Mouse (Mus musculus): ENCODE results near the gene Thop1. TPM values are rescaled to one million over a fixed set of nuclear protein-coding genes. Genes with fewer than 3 reads are reported as not detected.
A peak's percentile ranks its signal among the peaks of the same experiment; 100 is the strongest.

Gene Thop1
- polyA plus RNA-seq, 2 experiments, result 54.1 to 79.0 TPM

- peaks cover 6% of the 10 kb centered on the region for H3K4me1 ChIP-seq (ENCODE audit: control insufficient read depth, insufficient read depth, low read length)
- 75% methylated on average over 5 of the region's 5 CpGs for WGBS
- H3K4me2 ChIP-seq (replicated peaks; ENCODE audit: low read depth, low read length, severe bottlenecking), result no peak overlapping the region
- H3K9ac ChIP-seq (ENCODE audit: low read depth, low read length, severe bottlenecking), result no peak overlapping the region
- ATAC-seq (ENCODE audit: low FRiP score, low read depth), result no peak
- no peaks in the 10 kb centered on the region for H3K9me3 ChIP-seq (ENCODE audit: control insufficient read depth, low read length)
- H3K36me3 ChIP-seq (ENCODE audit: control insufficient read depth, insufficient read depth, low read length), result peaks cover 12% of the 10 kb centered on the region
- TF ChIP-seq POLR2A (IDR thresholded peaks at IDR 0.05; ENCODE audit: borderline replicate concordance, extremely low read depth, insufficient read depth, insufficient read length), result no peak
- H3K27ac ChIP-seq (replicated peaks; ENCODE audit: low read depth, low read length), result no peak overlapping the region
- H3K4me3 ChIP-seq (replicated peaks; ENCODE audit: low read length), result no peak overlapping the region
- DNase-seq (ENCODE audit: low spot score), result no peak
- H3K27me3 ChIP-seq (ENCODE audit: control insufficient read depth, insufficient read depth, low read length), result no peaks in the 10 kb centered on the region
Measured at GRCm38 (mm10) chr10:81068706-81069105, 1.1 kb upstream of the Thop1 start.

GRCm38 (mm10) chr10:81072290-81072689, 2.5 kb downstream of the Thop1 start:
- Histone ChIP-seq H3K4me2 (replicated peaks; ENCODE audit: low read depth, low read length, severe bottlenecking) (no peak overlapping the region), H3K36me3 (ENCODE audit: control insufficient read depth, insufficient read depth, low read length) (peaks cover 42% of the 10 kb centered on the region), H3K4me1 (ENCODE audit: control insufficient read depth, insufficient read depth, low read length) (peaks cover 6% of the 10 kb centered on the region), H3K4me3 (replicated peaks; ENCODE audit: low read length) (no peak overlapping the region), H3K9ac (ENCODE audit: low read depth, low read length, severe bottlenecking) (no peak overlapping the region), H3K9me3 (ENCODE audit: control insufficient read depth, low read length) (no peaks in the 10 kb centered on the region), H3K27me3 (ENCODE audit: control insufficient read depth, insufficient read depth, low read length) (no peaks in the 10 kb centered on the region), H3K27ac (replicated peaks; ENCODE audit: low read depth, low read length) (no peak overlapping the region)
- TF ChIP-seq POLR2A (IDR thresholded peaks at IDR 0.05; ENCODE audit: borderline replicate concordance, extremely low read depth, insufficient read depth, insufficient read length), result no peak
- 90% methylated on average over 8 of the region's 8 CpGs for WGBS
- DNase-seq (ENCODE audit: low spot score) (peak; percentile 12), ATAC-seq (ENCODE audit: low FRiP score, low read depth) (no peak)

- H3K4me2 ChIP-seq (replicated peaks; ENCODE audit: low read depth, low read length, severe bottlenecking), result no peak overlapping the region
- no peaks in the 10 kb centered on the region for H3K9me3 ChIP-seq (ENCODE audit: control insufficient read depth, low read length)
- no peak overlapping the region for H3K9ac ChIP-seq (ENCODE audit: low read depth, low read length, severe bottlenecking)
- H3K4me3 ChIP-seq (replicated peaks; ENCODE audit: low read length), result no peak overlapping the region
- DNase-seq (ENCODE audit: low spot score) (no peak), ATAC-seq (ENCODE audit: low FRiP score, low read depth) (no peak)
- no peak for TF ChIP-seq POLR2A (IDR thresholded peaks at IDR 0.05; ENCODE audit: borderline replicate concordance, extremely low read depth, insufficient read depth, insufficient read length)
- peaks cover 6% of the 10 kb centered on the region for H3K4me1 ChIP-seq (ENCODE audit: control insufficient read depth, insufficient read depth, low read length)
- 65% methylated on average over 7 of the region's 7 CpGs for WGBS
- H3K36me3 ChIP-seq (ENCODE audit: control insufficient read depth, insufficient read depth, low read length), result peaks cover 53% of the 10 kb centered on the region
- H3K27ac ChIP-seq (replicated peaks; ENCODE audit: low read depth, low read length), result no peak overlapping the region
- H3K27me3 ChIP-seq (ENCODE audit: control insufficient read depth, insufficient read depth, low read length), result no peaks in the 10 kb centered on the region
Measured at GRCm38 (mm10) chr10:81073464-81073863, 3.6 kb downstream of the Thop1 start.

GRCm38 (mm10) chr10:81075734-81076133, 5.9 kb downstream of the Thop1 start:
- WGBS, result 90% methylated on average over 8 of the region's 8 CpGs
- Histone ChIP-seq H3K4me3 (replicated peaks; ENCODE audit: low read length) (no peak overlapping the region), H3K27me3 (ENCODE audit: control insufficient read depth, insufficient read depth, low read length) (no peaks in the 10 kb centered on the region), H3K36me3 (ENCODE audit: control insufficient read depth, insufficient read depth, low read length) (peaks cover 75% of the 10 kb centered on the region), H3K9ac (ENCODE audit: low read depth, low read length, severe bottlenecking) (no peak overlapping the region), H3K27ac (replicated peaks; ENCODE audit: low read depth, low read length) (no peak overlapping the region), H3K4me1 (ENCODE audit: control insufficient read depth, insufficient read depth, low read length) (peaks cover 2% of the 10 kb centered on the region), H3K4me2 (replicated peaks; ENCODE audit: low read depth, low read length, severe bottlenecking) (no peak overlapping the region), H3K9me3 (ENCODE audit: control insufficient read depth, low read length) (no peaks in the 10 kb centered on the region)
- ATAC-seq (ENCODE audit: low FRiP score, low read depth) (no peak), DNase-seq (ENCODE audit: low spot score) (no peak)
- no peak for TF ChIP-seq POLR2A (IDR thresholded peaks at IDR 0.05; ENCODE audit: borderline replicate concordance, extremely low read depth, insufficient read depth, insufficient read length)

- Histone ChIP-seq H3K4me2 (replicated peaks; ENCODE audit: low read depth, low read length, severe bottlenecking) (no peak overlapping the region), H3K36me3 (ENCODE audit: control insufficient read depth, insufficient read depth, low read length) (peaks cover 81% of the 10 kb centered on the region), H3K9me3 (ENCODE audit: control insufficient read depth, low read length) (no peaks in the 10 kb centered on the region), H3K4me3 (replicated peaks; ENCODE audit: low read length) (no peak overlapping the region), H3K9ac (ENCODE audit: low read depth, low read length, severe bottlenecking) (no peak overlapping the region), H3K27ac (replicated peaks; ENCODE audit: low read depth, low read length) (no peak overlapping the region), H3K27me3 (ENCODE audit: control insufficient read depth, insufficient read depth, low read length) (no peaks in the 10 kb centered on the region), H3K4me1 (ENCODE audit: control insufficient read depth, insufficient read depth, low read length) (no peaks in the 10 kb centered on the region)
- ATAC-seq (ENCODE audit: low FRiP score, low read depth) (no peak), DNase-seq (ENCODE audit: low spot score) (no peak)
- no peak for TF ChIP-seq POLR2A (IDR thresholded peaks at IDR 0.05; ENCODE audit: borderline replicate concordance, extremely low read depth, insufficient read depth, insufficient read length)
- 86% methylated on average over 1 of the region's 1 CpGs for WGBS
Measured at GRCm38 (mm10) chr10:81076356-81076755, 6.5 kb downstream of the Thop1 start.

GRCm38 (mm10) chr10:81077916-81078315, 8.1 kb downstream of the Thop1 start:
- ATAC-seq (ENCODE audit: low FRiP score, low read depth) (no peak), DNase-seq (ENCODE audit: low spot score) (no peak)
- TF ChIP-seq POLR2A (IDR thresholded peaks at IDR 0.05; ENCODE audit: borderline replicate concordance, extremely low read depth, insufficient read depth, insufficient read length), result no peak
- Histone ChIP-seq H3K4me3 (replicated peaks; ENCODE audit: low read length) (no peak overlapping the region), H3K4me1 (ENCODE audit: control insufficient read depth, insufficient read depth, low read length) (no peaks in the 10 kb centered on the region), H3K9ac (ENCODE audit: low read depth, low read length, severe bottlenecking) (no peak overlapping the region), H3K27me3 (ENCODE audit: control insufficient read depth, insufficient read depth, low read length) (no peaks in the 10 kb centered on the region), H3K27ac (replicated peaks; ENCODE audit: low read depth, low read length) (no peak overlapping the region), H3K9me3 (ENCODE audit: control insufficient read depth, low read length) (no peaks in the 10 kb centered on the region), H3K4me2 (replicated peaks; ENCODE audit: low read depth, low read length, severe bottlenecking) (no peak overlapping the region), H3K36me3 (ENCODE audit: control insufficient read depth, insufficient read depth, low read length) (peaks cover 89% of the 10 kb centered on the region)
- WGBS, result 89% methylated on average over 11 of the region's 11 CpGs
